Mouse (Mus musculus) spleen, postnatal 4 days (tissue): ENCODE measurements around the gene Grasp.

Source experiments
- DNase-seq, 2 experiments: peaks; one replicate each; pipeline ENCODE4 v3.0.0; 2022; ENCODE audit warnings: low spot score in 2 of 2

Grasp gene

GRCm38 (mm10) chr15:101271513-101271912 lies 47.5 kb downstream of the Grasp start:
- no peak for DNase-seq

- DNase-seq: no peak
Observed at GRCm38 (mm10) chr15:101274380-101274779, 50.4 kb downstream of the Grasp start.

- no peak for DNase-seq
Observed at GRCm38 (mm10) chr15:101277351-101277899, 53.4 kb downstream of the Grasp start.

- no peak for DNase-seq
Observed at GRCm38 (mm10) chr15:101278589-101278988, 54.6 kb downstream of the Grasp start.

GRCm38 (mm10) chr15:101279430-101279999 lies 55.5 kb downstream of the Grasp start:
- no peak for DNase-seq
